Mouse (Mus musculus) forebrain, embryonic 14.5 days (tissue): ENCODE measurements around the gene Rtl9. TPM values are rescaled to one million over a fixed set of nuclear protein-coding genes. Genes with fewer than 3 reads are reported as not detected.

Source experiments
- ATAC-seq: fragments of 200-750 bp; cut with Nextera tagmentation; 2 replicates; pipeline ENCODE4 v1.8.0; 2017; ENCODE audit warnings: mild to moderate bottlenecking, moderate library complexity
- DNase-seq: peaks from one replicate; pipeline ENCODE4 v3.0.0-alpha.2; 2015; ENCODE audit warnings: low spot score
- H3K27ac ChIP-seq: fragments of 300-500 bp; sonication (generic); 2 replicates; pipeline ENCODE4 v1.5.1; 2014; ENCODE audit warnings: low read depth, mild to moderate bottlenecking, control low read depth, low read length, moderate library complexity
- H3K27me3 ChIP-seq: fragments of 300-500 bp; sonication (generic); replicated peaks from 2 replicates; pipeline ENCODE4 v1.6.1; 2014; ENCODE audit warnings: low read length, control low read depth, mixed read lengths; ENCODE audit not compliant: control insufficient read depth, insufficient read depth
- H3K36me3 ChIP-seq: fragments of 300-500 bp; sonication (generic); 2 replicates; pipeline ENCODE4 v1.6.1; 2014; ENCODE audit warnings: low read length, control low read depth; ENCODE audit not compliant: control insufficient read depth, insufficient read depth
- H3K4me1 ChIP-seq: fragments of 300-500 bp; sonication (generic); 2 replicates; pipeline ENCODE4 v1.6.1; 2014; ENCODE audit warnings: antibody characterized with exemption, low read length, control low read depth; ENCODE audit not compliant: control insufficient read depth, insufficient read depth
- H3K4me2 ChIP-seq: fragments of 300-500 bp; sonication (generic); 2 replicates; pipeline ENCODE4 v1.6.1; 2014; ENCODE audit warnings: mild to moderate bottlenecking, control low read depth, low read length
- H3K4me3 ChIP-seq: fragments of 300-500 bp; sonication (generic); 2 replicates; pipeline ENCODE4 v1.5.1; 2014; ENCODE audit warnings: low read depth, low read length, control low read depth
- H3K9ac ChIP-seq: fragments of 300-500 bp; sonication (generic); 2 replicates; pipeline ENCODE4 v1.6.1; 2014; ENCODE audit warnings: mild to moderate bottlenecking, low read length, control low read depth, moderate library complexity
- H3K9me3 ChIP-seq: fragments of 300-500 bp; sonication (generic); replicated peaks from 2 replicates; pipeline ENCODE4 v1.6.1; 2016; ENCODE audit warnings: low read length, control low read depth, mixed read lengths; ENCODE audit not compliant: control insufficient read depth
- polyA plus RNA-seq: library from polyadenylated mRNA; unstranded; fragments of >200 nt; fragmentation: Nextera tagmentation; extraction: Ambion mirVana; gene quantifications from 2 replicates; pipeline ENCODE4 v1.2.1, GENCODE M21; 2014

Gene Rtl9
- polyA plus RNA-seq, 1 experiment from 2014 or later = 0.41 TPM

- H3K4me1 ChIP-seq = no peaks in the 10 kb centered on the region
- no peaks in the 10 kb centered on the region for H3K27me3 ChIP-seq
- H3K36me3 ChIP-seq = no peaks in the 10 kb centered on the region
- H3K4me3 ChIP-seq = no peak overlapping the region
- H3K9me3 ChIP-seq = no peaks in the 10 kb centered on the region
- DNase-seq (no peak), ATAC-seq (no peak)
- H3K9ac ChIP-seq = no peak overlapping the region
- no peak overlapping the region for H3K27ac ChIP-seq
- H3K4me2 ChIP-seq = no peak overlapping the region
Observed at GRCm38 (mm10) chrX:143112546-143112945, 13.2 kb downstream of the Rtl9 start.

Other genes with a start within 250 kb of the Rtl9 start
- gene Ammecr1, start 132.9 kb upstream of the Rtl9 start, polyA plus RNA-seq = 4.0 and 5.3 TPM in 2 replicates